Mouse (Mus musculus) embryonic facial prominence, embryonic 11.5 days (tissue): Measurements from ENCODE around the gene Trappc1. TPM values are rescaled to one million over a fixed set of nuclear protein-coding genes. Genes with fewer than 3 reads are reported as not detected.

Experiments used
- ATAC-seq: fragments of 200-750 bp; cut with Nextera tagmentation; replicated peaks from 2 replicates; pipeline ENCODE4 v1.8.0; 2017; ENCODE audit warnings: low read depth; ENCODE audit not compliant: insufficient number of reproducible peaks, low FRiP score, low TSS enrichment
- DNase-seq: peaks from one replicate; pipeline ENCODE4 v3.0.0-alpha.2; 2015; ENCODE audit warnings: low spot score
- H3K27ac ChIP-seq: fragments of 300-500 bp; sonication (generic); replicated peaks from 2 replicates; pipeline ENCODE4 v1.5.1; 2014; ENCODE audit warnings: mild to moderate bottlenecking, low read depth, low read length, control low read depth
- H3K27me3 ChIP-seq: fragments of 300-500 bp; sonication (generic); 2 replicates; pipeline ENCODE4 v1.6.1; 2014; ENCODE audit warnings: mild to moderate bottlenecking, low read length, moderate library complexity, mixed read lengths; ENCODE audit not compliant: control insufficient read depth, insufficient read depth
- H3K36me3 ChIP-seq: fragments of 300-500 bp; sonication (generic); replicated peaks from 2 replicates; pipeline ENCODE4 v1.6.1; 2014; ENCODE audit warnings: low read depth, mild to moderate bottlenecking, low read length, moderate library complexity, mixed read lengths; ENCODE audit not compliant: control insufficient read depth, insufficient read depth
- H3K4me1 ChIP-seq: fragments of 300-500 bp; sonication (generic); 2 replicates; pipeline ENCODE4 v1.6.1; 2014; ENCODE audit warnings: low read length, mixed read lengths; ENCODE audit not compliant: control insufficient read depth, insufficient read depth
- H3K4me2 ChIP-seq: fragments of 300-500 bp; sonication (generic); 2 replicates; pipeline ENCODE4 v1.6.1; 2014; ENCODE audit warnings: low read depth, mild to moderate bottlenecking, control low read depth, low read length, moderate library complexity
- H3K4me3 ChIP-seq: fragments of 300-500 bp; sonication (generic); 2 replicates; pipeline ENCODE4 v1.5.1; 2014; ENCODE audit warnings: low read depth, low read length, control low read depth
- H3K9ac ChIP-seq: fragments of 300-500 bp; sonication (generic); replicated peaks from 2 replicates; pipeline ENCODE4 v1.6.1; 2014; ENCODE audit warnings: mild to moderate bottlenecking, control low read depth, low read length
- H3K9me3 ChIP-seq: fragments of 300-500 bp; sonication (generic); replicated peaks from 2 replicates; pipeline ENCODE4 v1.6.1; 2016; ENCODE audit warnings: mild to moderate bottlenecking, low read length, inconsistent platforms, mixed read lengths; ENCODE audit not compliant: control insufficient read depth
- WGBS: fragments of 180-500 bp; shearing (Covaris S2); extraction: QIAGEN DNeasy Blood & Tissue Kit; methylation state at CpG from one replicate; pipeline ENCODE4 v1.1.7; 2014; 5-methylcytosine and 5-hydroxymethylcytosine counted together
- polyA plus RNA-seq: library from polyadenylated mRNA; unstranded; fragments of >200 nt; fragmentation: Nextera tagmentation; extraction: Ambion mirVana; gene quantifications from 2 replicates; pipeline ENCODE4 v1.2.1, GENCODE M21; 2014

Gene Trappc1
- 184 and 204 TPM in 2 replicates for polyA plus RNA-seq

DNA sequence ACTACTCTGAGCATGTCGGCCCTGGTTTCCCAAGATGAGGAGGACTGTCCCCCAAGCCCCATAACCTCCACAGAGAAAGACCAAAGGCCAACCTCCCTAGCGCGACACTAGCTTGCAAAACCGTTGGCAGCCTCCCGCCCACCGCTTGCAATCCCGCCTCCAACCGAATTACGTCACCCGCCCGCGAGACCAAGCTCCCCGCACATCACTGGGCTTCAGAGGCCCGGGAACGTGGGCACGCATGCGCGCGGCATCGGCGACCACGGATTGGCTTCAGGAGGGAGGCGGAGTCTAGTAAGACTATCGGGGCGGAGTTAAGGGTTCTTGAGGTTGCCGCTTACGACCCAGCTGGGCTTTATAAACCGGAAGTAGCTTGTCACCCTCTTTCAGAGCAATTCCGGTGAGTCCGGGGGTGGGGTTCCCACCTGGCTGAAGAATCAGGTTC is at the start of gene Trappc1, which contains the start of gene Cntrob:
Trappc1 (plus strand) TSS at position 314 of the 445 bp plus-strand sequence.
Cntrob (minus strand) TSS at position 109 of the 445 bp plus-strand sequence.
- Histone ChIP-seq H3K4me3 (peak within 1 kb of the TSS; percentile 52), H3K4me2 (peak within 1 kb of the TSS; percentile 67), H3K36me3 (no peaks in the 10 kb centered on the region), H3K4me1 (peaks cover 10% of the 10 kb centered on the region), H3K9me3 (no peaks in the 10 kb centered on the region), H3K27ac (0 out of 2 replicates have a peak within 1 kb of the TSS, but pooled peaks have one; percentile 29), H3K9ac (peak within 1 kb of the TSS; percentile 72), H3K27me3 (peaks cover 11% of the 10 kb centered on the region)
- ATAC-seq = peak; percentile 84
- under 1% methylated on average over 30 of the region's 30 CpGs for WGBS
- peak; percentile 99 for DNase-seq

- no peaks in the 10 kb centered on the region for H3K27me3 ChIP-seq
- no peak for DNase-seq
- ATAC-seq = no peak
- 73% methylated on average over 6 of the region's 6 CpGs for WGBS
- H3K4me1 ChIP-seq = no peaks in the 10 kb centered on the region
- no peaks in the 10 kb centered on the region for H3K36me3 ChIP-seq
- no peak overlapping the region for H3K4me2 ChIP-seq
- H3K9me3 ChIP-seq = no peaks in the 10 kb centered on the region
- no peak overlapping the region for H3K4me3 ChIP-seq
- H3K9ac ChIP-seq = no peak overlapping the region
- H3K27ac ChIP-seq = no peak overlapping the region
Observed at GRCm38 (mm10) chr11:69275650-69276049, 48.1 kb upstream of the Trappc1 start.

- Histone ChIP-seq H3K4me3 (no peak overlapping the region), H3K36me3 (no peaks in the 10 kb centered on the region), H3K27me3 (no peaks in the 10 kb centered on the region), H3K9ac (no peak overlapping the region), H3K4me2 (no peak overlapping the region), H3K9me3 (no peaks in the 10 kb centered on the region), H3K4me1 (no peaks in the 10 kb centered on the region), H3K27ac (no peak overlapping the region)
- ATAC-seq (no peak), DNase-seq (no peak)
- 72% methylated on average over 2 of the region's 2 CpGs for WGBS
Observed at GRCm38 (mm10) chr11:69276081-69276480, 47.7 kb upstream of the Trappc1 start.

- H3K4me3 ChIP-seq = no peak overlapping the region
- ATAC-seq (no peak), DNase-seq (no peak)
- no peak overlapping the region for H3K4me2 ChIP-seq
- no peaks in the 10 kb centered on the region for H3K36me3 ChIP-seq
- no peaks in the 10 kb centered on the region for H3K27me3 ChIP-seq
- no peak overlapping the region for H3K27ac ChIP-seq
- 65% methylated on average over 5 of the region's 5 CpGs for WGBS
- no peaks in the 10 kb centered on the region for H3K4me1 ChIP-seq
- H3K9me3 ChIP-seq = no peaks in the 10 kb centered on the region
- H3K9ac ChIP-seq = no peak overlapping the region
Observed at GRCm38 (mm10) chr11:69277267-69277666, 46.5 kb upstream of the Trappc1 start.

DNA sequence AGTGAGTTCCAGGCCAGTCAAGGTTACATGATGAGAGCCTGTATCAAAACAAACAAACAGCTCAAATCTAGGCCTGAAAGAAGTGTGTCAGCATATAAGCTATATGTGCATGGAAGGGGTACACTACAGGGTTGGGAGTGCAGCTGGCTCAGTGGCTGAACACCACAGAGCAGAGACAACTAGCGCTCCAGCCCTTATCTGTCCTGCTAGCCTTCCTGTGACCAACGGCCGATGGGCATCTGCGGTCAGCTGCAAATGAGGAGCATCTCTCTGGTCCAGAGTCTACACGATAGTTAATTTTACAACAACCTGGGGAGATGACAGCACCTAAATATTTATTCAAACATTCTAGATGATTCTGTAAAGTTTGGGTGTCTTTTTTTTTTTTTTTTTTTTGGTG is 32.7 kb upstream of the Trappc1 start:
- no peaks in the 10 kb centered on the region for H3K4me1 ChIP-seq
- no peaks in the 10 kb centered on the region for H3K36me3 ChIP-seq

GRCm38 (mm10) chr11:69295286-69295685 is 28.5 kb upstream of the Trappc1 start:
- WGBS = 91% methylated on average over 3 of the region's 3 CpGs
- H3K27me3 ChIP-seq = no peaks in the 10 kb centered on the region

More for the DNA sequence above, 32.7 kb upstream of the Trappc1 start:
- no peak overlapping the region for H3K27ac ChIP-seq
- no peaks in the 10 kb centered on the region for H3K27me3 ChIP-seq
- WGBS = 91% methylated on average over 5 of the region's 5 CpGs
- DNase-seq = no peak
- H3K9me3 ChIP-seq = no peaks in the 10 kb centered on the region
- H3K4me3 ChIP-seq = no peak overlapping the region
- no peak overlapping the region for H3K4me2 ChIP-seq
- no peak overlapping the region for H3K9ac ChIP-seq
- ATAC-seq = no peak

DNA sequence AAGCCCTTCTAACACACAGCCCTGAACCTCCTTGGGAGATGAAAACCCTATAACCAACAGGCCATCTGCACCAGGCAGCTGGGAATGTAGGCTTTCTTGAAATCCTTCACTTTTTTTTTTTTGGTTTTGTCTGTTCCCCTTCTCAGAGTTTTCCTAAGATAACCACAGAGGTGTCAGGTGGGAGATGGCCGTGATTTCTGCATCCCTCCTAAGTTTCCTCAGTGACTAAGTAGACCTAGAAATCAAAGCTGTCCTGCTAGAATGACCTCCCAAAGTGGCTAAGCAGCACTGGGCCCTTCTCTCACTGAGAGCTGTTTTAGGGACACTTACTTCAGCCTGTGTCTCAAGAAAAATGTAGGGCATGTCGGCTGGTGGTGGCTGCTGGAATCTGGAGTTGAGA is 26.0 kb upstream of the Trappc1 start:
- Histone ChIP-seq H3K4me1 (no peaks in the 10 kb centered on the region), H3K27ac (no peak overlapping the region)

More at GRCm38 (mm10) chr11:69295286-69295685, 28.5 kb upstream of the Trappc1 start:
- Histone ChIP-seq H3K4me1 (no peaks in the 10 kb centered on the region), H3K4me2 (no peak overlapping the region), H3K27ac (no peak overlapping the region), H3K9ac (no peak overlapping the region), H3K4me3 (no peak overlapping the region), H3K36me3 (peaks cover 5% of the 10 kb centered on the region), H3K9me3 (no peaks in the 10 kb centered on the region)
- ATAC-seq = no peak
- no peak for DNase-seq

GRCm38 (mm10) chr11:69298231-69298630 is 25.5 kb upstream of the Trappc1 start:
- Histone ChIP-seq H3K9ac (no peak overlapping the region), H3K27me3 (no peaks in the 10 kb centered on the region), H3K9me3 (no peaks in the 10 kb centered on the region), H3K36me3 (peaks cover 5% of the 10 kb centered on the region), H3K4me2 (no peak overlapping the region), H3K27ac (no peak overlapping the region), H3K4me3 (no peak overlapping the region), H3K4me1 (no peaks in the 10 kb centered on the region)
- 72% methylated on average over 7 of the region's 7 CpGs for WGBS
- ATAC-seq (no peak), DNase-seq (no peak)

More for the DNA sequence above, 26.0 kb upstream of the Trappc1 start:
- ATAC-seq (no peak), DNase-seq (no peak)
- H3K4me2 ChIP-seq = no peak overlapping the region
- no peak overlapping the region for H3K4me3 ChIP-seq
- no peak overlapping the region for H3K9ac ChIP-seq
- H3K27me3 ChIP-seq = no peaks in the 10 kb centered on the region
- H3K9me3 ChIP-seq = no peaks in the 10 kb centered on the region
- 90% methylated on average over 2 of the region's 2 CpGs for WGBS
- peaks cover 5% of the 10 kb centered on the region for H3K36me3 ChIP-seq
